Comparison of ENCODE assay signal across 23 mouse cellular contexts in genomic region chr2:58748296-58748695, GRCm38 (mm10).
DNase-seq lines count a peak whose midpoint lies in the region; ATAC-seq and TF ChIP-seq lines count a peak whose summit lies in the region.
"Had no signal": no experiment of that assay in that cellular context is flagged by ENCODE, and none has a peak within 500 bp of the region (broad histone marks: within the 10 kb centered on the region; RNA-seq: fewer than 3 reads in every experiment).

No protein-coding gene starts in this region.

- H3K36me3 ChIP-seq in kidney, embryonic 15.5 days = no peaks in the 10 kb centered on the region
- H3K36me3 ChIP-seq in kidney, embryonic 14.5 days (ENCODE audit: control insufficient read depth, insufficient read depth, low read length) = no peaks in the 10 kb centered on the region
- H3K36me3 ChIP-seq in liver, embryonic 16.5 days (ENCODE audit: control insufficient read depth, insufficient read depth) = no peaks in the 10 kb centered on the region
- H3K36me3 ChIP-seq in liver, embryonic 11.5 days (ENCODE audit: control insufficient read depth, insufficient read depth, low read length) = no peaks in the 10 kb centered on the region
- H3K36me3 ChIP-seq in liver, postnatal 0 days (replicated peaks; ENCODE audit: insufficient read depth, low read length) = no peaks in the 10 kb centered on the region
- H3K36me3 ChIP-seq: embryonic facial prominence, embryonic 12.5 days; embryonic facial prominence, embryonic 15.5 days; hindbrain, embryonic 12.5 days had no signal

- no peak overlapping the region for H3K9ac ChIP-seq in kidney, embryonic 15.5 days
- H3K9ac ChIP-seq in kidney, embryonic 14.5 days (ENCODE audit: low read depth, low read length) = no peak overlapping the region
- no peak overlapping the region for H3K9ac ChIP-seq in liver, embryonic 16.5 days (ENCODE audit: low read depth, low read length)
- H3K9ac ChIP-seq in liver, embryonic 11.5 days (ENCODE audit: low read depth, low read length) = no peak overlapping the region
- H3K9ac ChIP-seq in liver, postnatal 0 days (replicated peaks) = peak overlapping the region; percentile 37; the same call in 1 of the 2 replicates
- H3K9ac ChIP-seq: embryonic facial prominence, embryonic 12.5 days; embryonic facial prominence, embryonic 15.5 days; forebrain, postnatal 0 days; hindbrain, embryonic 12.5 days had no signal

- H3K4me2 ChIP-seq in kidney, embryonic 15.5 days = no peak overlapping the region
- H3K4me2 ChIP-seq in kidney, embryonic 14.5 days (replicated peaks; ENCODE audit: low read depth, low read length) = no peak overlapping the region
- H3K4me2 ChIP-seq in liver, embryonic 16.5 days (ENCODE audit: low read depth, low read length) = no peak overlapping the region
- no peak overlapping the region for H3K4me2 ChIP-seq in liver, embryonic 11.5 days
- no peak overlapping the region for H3K4me2 ChIP-seq in liver, postnatal 0 days (ENCODE audit: low read depth, low read length)
- H3K4me2 ChIP-seq: embryonic facial prominence, embryonic 12.5 days; embryonic facial prominence, embryonic 15.5 days; heart, embryonic 11.5 days; hindbrain, embryonic 12.5 days had no signal

- TF ChIP-seq CTCF in liver, postnatal 0 days (IDR thresholded peaks at IDR 0.05; ENCODE audit: low read depth) = no peak

- no peak for DNase-seq in kidney, adult 9 months
- DNase-seq in kidney, postnatal 25 days = peak; percentile 6 to 54
- DNase-seq in liver, embryonic 11.5 days (ENCODE audit: low spot score) = no peak
- DNase-seq in liver, postnatal 0 days = no peak
- no peak for DNase-seq in urinary bladder, postnatal 36 days (ENCODE audit: low spot score in 2 of 2)
- DNase-seq: adrenal gland, postnatal 10 days; adrenal gland, postnatal 36 days; cerebellum, adult 18-20 months; cerebellum, adult 9-10 months; cerebellum, postnatal 14 days; forebrain, postnatal 0 days; gastrocnemius, adult 2 months; gastrocnemius, postnatal 14 days; heart, adult 11 months had no signal

- WGBS in kidney, embryonic 15.5 days = 74% methylated on average over 5 of the region's 5 CpGs
- WGBS in kidney, embryonic 14.5 days = 71% methylated on average over 5 of the region's 5 CpGs
- WGBS in liver, embryonic 16.5 days (ENCODE audit: insufficient replicate concordance) = 63% methylated on average over 5 of the region's 5 CpGs
- 67% methylated on average over 5 of the region's 5 CpGs for WGBS in liver, embryonic 11.5 days
- WGBS in liver, postnatal 0 days (ENCODE audit: insufficient replicate concordance) = 66% methylated on average over 5 of the region's 5 CpGs

- ATAC-seq in kidney, embryonic 15.5 days (replicated peaks; ENCODE audit: low FRiP score) = no peak
- no peak for ATAC-seq in kidney, embryonic 14.5 days (ENCODE audit: low FRiP score, low TSS enrichment)
- no peak for ATAC-seq in liver, embryonic 16.5 days (ENCODE audit: low read depth)
- ATAC-seq in liver, embryonic 11.5 days (replicated peaks; ENCODE audit: low FRiP score) = no peak
- no peak for ATAC-seq in liver, postnatal 0 days
- ATAC-seq: CD4-positive, CD25-positive, alpha-beta regulatory T cell, adult 4 months; forebrain, embryonic 14.5 days; forebrain, postnatal 0 days had no signal

- no peaks in the 10 kb centered on the region for H3K27me3 ChIP-seq in kidney, embryonic 15.5 days
- no peaks in the 10 kb centered on the region for H3K27me3 ChIP-seq in kidney, embryonic 14.5 days (ENCODE audit: control insufficient read depth, insufficient read depth, low read length)
- no peaks in the 10 kb centered on the region for H3K27me3 ChIP-seq in liver, embryonic 16.5 days (ENCODE audit: control insufficient read depth, insufficient read depth, low read depth, low read length)
- H3K27me3 ChIP-seq in liver, embryonic 11.5 days (replicated peaks; ENCODE audit: control insufficient read depth, insufficient read depth, low read length) = no peaks in the 10 kb centered on the region
- no peaks in the 10 kb centered on the region for H3K27me3 ChIP-seq in liver, postnatal 0 days (ENCODE audit: insufficient read depth, low read length)
- H3K27me3 ChIP-seq: embryonic facial prominence, embryonic 12.5 days; embryonic facial prominence, embryonic 15.5 days; hindbrain, embryonic 12.5 days had no signal

- TF ChIP-seq EP300 in liver, postnatal 0 days (IDR thresholded peaks at IDR 0.05; ENCODE audit: low read depth) = no peak

- 0 out of 2 replicates have a peak, but pooled peaks cover 4% of the 10 kb centered on the region for H3K4me1 ChIP-seq in kidney, embryonic 15.5 days
- H3K4me1 ChIP-seq in kidney, embryonic 14.5 days (ENCODE audit: control insufficient read depth, insufficient read depth, low read length) = 0 out of 2 replicates have a peak, but pooled peaks cover 4% of the 10 kb centered on the region
- no peaks in the 10 kb centered on the region for H3K4me1 ChIP-seq in liver, embryonic 16.5 days (ENCODE audit: control insufficient read depth, low read depth, low read length)
- H3K4me1 ChIP-seq in liver, embryonic 11.5 days (replicated peaks; ENCODE audit: control insufficient read depth, insufficient read depth, low read length) = no peaks in the 10 kb centered on the region
- peaks cover 10% of the 10 kb centered on the region; the same call in 1 of the 2 replicates for H3K4me1 ChIP-seq in liver, postnatal 0 days (ENCODE audit: insufficient read depth)
- H3K4me1 ChIP-seq: embryonic facial prominence, embryonic 12.5 days; embryonic facial prominence, embryonic 15.5 days; hindbrain, embryonic 12.5 days had no signal

- no peaks in the 10 kb centered on the region for H3K9me3 ChIP-seq in kidney, embryonic 15.5 days (replicated peaks)
- no peaks in the 10 kb centered on the region for H3K9me3 ChIP-seq in kidney, embryonic 14.5 days (ENCODE audit: control insufficient read depth, low read length)
- H3K9me3 ChIP-seq in liver, embryonic 16.5 days (replicated peaks; ENCODE audit: control insufficient read depth, low read length) = no peaks in the 10 kb centered on the region
- no peaks in the 10 kb centered on the region for H3K9me3 ChIP-seq in liver, embryonic 11.5 days (ENCODE audit: control insufficient read depth, low read length)
- H3K9me3 ChIP-seq in liver, postnatal 0 days (ENCODE audit: low read length) = peaks cover 2% of the 10 kb centered on the region; the same call in 1 of the 2 replicates
- H3K9me3 ChIP-seq: embryonic facial prominence, embryonic 12.5 days; embryonic facial prominence, embryonic 15.5 days; hindbrain, embryonic 12.5 days had no signal

- H3K4me3 ChIP-seq in kidney, embryonic 15.5 days (replicated peaks) = no peak overlapping the region
- no peak overlapping the region for H3K4me3 ChIP-seq in kidney, embryonic 14.5 days (ENCODE audit: low read length)
- H3K4me3 ChIP-seq in liver, embryonic 16.5 days (ENCODE audit: low read depth, low read length) = no peak overlapping the region
- H3K4me3 ChIP-seq in liver, embryonic 11.5 days (ENCODE audit: low read depth, low read length) = no peak overlapping the region
- H3K4me3 ChIP-seq in liver, postnatal 0 days (ENCODE audit: low read depth, low read length) = no peak overlapping the region
- H3K4me3 ChIP-seq: embryonic facial prominence, embryonic 12.5 days; embryonic facial prominence, embryonic 15.5 days; gastrocnemius, adult 2 months; hindbrain, embryonic 12.5 days had no signal

- H3K27ac ChIP-seq in kidney, embryonic 15.5 days = peak overlapping the region; percentile 14; the same call in 1 of the 2 replicates
- H3K27ac ChIP-seq in kidney, embryonic 14.5 days (ENCODE audit: low read depth, low read length) = no peak overlapping the region
- H3K27ac ChIP-seq in liver, embryonic 16.5 days (ENCODE audit: low read length) = peak overlapping the region; percentile 66
- no peak overlapping the region for H3K27ac ChIP-seq in liver, embryonic 11.5 days (ENCODE audit: low read depth, low read length)
- peak overlapping the region; percentile 87 for H3K27ac ChIP-seq in liver, postnatal 0 days (ENCODE audit: low read depth)
- H3K27ac ChIP-seq: embryonic facial prominence, embryonic 12.5 days; embryonic facial prominence, embryonic 15.5 days; gastrocnemius, adult 2 months; hindbrain, embryonic 12.5 days had no signal

Comparison
In these comparisons a context has a peak if more than half of its experiments do, and no peak if none do; other contexts are left out.
1. H3K27ac ChIP-seq: peak in kidney, embryonic 15.5 days (single experiment), liver, embryonic 16.5 days (single experiment) and liver, postnatal 0 days (single experiment); none in kidney, embryonic 14.5 days (single experiment) and liver, embryonic 11.5 days (single experiment).
2. DNase-seq: peak in kidney, postnatal 25 days (2 of 2); none in kidney, adult 9 months (single experiment), liver, embryonic 11.5 days (single experiment), liver, postnatal 0 days (single experiment) and urinary bladder, postnatal 36 days (0 of 2).